Mouse (Mus musculus): ENCODE data around the gene Myadm.

Myadm gene

DNA sequence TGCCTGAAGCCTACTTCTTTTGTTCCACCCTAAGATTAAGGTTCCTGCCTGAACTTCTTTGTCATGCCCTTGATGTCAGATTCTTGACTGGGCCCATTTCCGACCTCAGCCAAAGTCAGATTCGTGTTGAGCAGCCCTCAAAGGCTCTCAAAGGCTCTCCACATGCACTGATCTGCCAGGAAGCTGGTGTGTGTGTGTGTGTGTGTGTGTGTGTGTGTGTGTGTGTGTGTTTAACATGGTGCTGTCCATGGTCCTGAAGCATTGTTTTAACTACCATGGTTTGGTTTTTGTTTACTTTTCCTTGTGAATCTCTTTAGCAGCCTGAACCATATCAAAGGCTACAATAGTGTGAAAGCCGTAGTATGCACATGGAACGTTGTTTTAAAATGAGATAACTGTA lies 39.1 kb downstream of the Myadm start:
- DNase-seq = no peak

DNA sequence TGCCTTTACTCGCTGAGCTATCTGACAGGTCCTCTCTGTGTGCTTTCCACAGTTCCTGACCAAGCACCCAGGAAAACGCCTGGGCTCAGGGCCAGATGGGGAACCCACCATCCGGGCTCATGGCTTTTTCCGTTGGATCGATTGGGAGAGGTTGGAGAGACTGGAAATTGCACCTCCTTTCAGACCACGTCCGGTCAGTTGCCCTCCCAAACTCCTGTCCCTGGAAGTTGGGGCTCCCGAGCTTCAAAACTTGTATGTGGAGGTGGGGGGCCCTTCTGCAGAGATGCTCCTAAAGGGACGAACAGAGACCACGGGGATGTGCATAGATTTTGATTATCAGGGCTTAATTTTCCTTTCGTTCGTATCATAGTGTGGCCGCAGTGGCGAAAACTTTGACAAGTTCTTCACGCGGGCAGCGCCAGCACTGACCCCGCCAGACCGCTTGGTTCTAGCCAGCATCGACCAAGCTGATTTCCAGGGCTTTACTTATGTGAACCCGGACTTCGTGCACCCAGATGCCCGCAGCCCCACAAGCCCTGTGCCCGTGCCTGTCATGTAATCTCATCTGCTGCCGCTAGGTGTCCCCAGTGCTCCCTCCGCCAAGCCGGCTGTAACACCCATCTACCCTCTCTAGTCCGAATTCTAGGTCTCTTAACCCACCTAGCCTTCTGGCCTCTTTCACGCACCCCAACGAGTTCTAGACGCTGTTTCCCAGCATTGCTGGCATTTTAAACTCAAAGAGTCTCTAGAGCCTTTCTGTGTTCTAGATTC lies 41.1 kb downstream of the Myadm start:
- peak; percentile 86 for DNase-seq

DNA sequence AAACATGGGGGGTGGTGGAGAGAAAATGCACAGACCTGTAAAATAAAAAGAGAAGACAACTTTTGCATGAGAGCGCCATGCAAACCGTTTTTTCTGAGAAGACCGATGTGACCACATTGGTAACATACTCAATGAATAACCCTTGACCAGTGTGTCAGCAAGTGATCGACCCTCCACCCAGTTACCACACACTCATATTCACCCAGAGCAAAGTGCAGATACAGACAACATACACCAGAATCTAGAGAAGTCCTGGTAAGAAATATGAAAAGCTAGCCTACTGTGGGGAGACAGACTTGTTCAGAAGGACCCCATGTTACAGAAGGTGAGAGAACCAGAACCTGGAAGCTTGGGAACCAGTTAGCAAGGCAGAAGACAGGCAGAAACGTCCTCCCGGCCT lies 42.3 kb downstream of the Myadm start:
- peak; percentile 59 for DNase-seq

DNA sequence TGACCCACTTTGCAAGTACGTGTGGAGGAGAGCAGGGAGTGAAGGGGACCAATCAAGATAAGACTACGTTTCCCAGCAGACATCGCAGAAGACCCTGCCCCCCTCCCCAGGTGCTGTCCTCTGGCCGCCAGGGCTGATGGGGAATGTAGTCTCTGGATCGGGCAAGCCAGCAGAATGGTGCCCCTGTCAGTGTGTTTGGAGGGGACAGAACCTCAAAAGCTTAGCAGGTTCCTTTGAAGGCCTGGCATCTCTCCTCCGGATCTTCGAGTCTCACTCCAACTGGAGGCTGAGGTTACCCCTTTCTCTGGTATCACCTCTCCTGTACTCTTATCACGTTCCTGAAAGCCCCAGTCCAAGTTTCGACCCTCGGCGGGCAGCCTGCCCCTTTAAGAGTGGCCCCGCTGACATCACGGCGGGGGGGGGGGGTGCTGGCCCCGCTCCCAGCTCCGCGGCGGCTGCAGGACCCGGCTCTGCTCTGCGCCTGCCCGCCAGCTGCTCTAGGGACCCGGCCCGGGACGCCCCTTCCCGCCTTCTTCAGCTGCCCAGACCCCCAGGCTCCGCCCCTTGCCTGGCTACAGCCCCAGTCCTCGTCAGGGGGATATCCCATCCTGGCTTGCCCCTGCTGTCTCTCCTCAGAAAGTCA lies 42.8 kb downstream of the Myadm start:
- peak; percentile 91 for DNase-seq

DNA sequence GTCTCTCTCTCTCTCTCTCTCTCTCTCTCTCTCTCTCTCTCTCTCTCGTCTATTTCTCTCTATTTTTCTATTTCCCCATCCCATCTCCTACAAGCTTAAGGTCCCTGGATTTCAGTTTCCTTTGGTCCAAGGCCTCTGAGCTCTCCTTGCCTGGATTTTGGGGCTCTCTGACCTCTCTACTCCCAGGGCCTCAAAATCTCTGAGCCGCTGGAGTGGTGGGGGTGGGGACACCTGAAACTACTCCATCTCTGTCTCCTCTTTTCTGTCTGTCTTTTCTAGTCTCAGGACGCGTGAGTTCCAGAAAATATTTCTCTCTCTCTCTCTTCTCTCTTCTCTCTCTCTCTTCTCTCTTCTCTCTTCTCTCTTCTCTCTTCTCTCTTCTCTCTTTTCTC lies 43.3 kb downstream of the Myadm start:
- no peak for DNase-seq

DNA sequence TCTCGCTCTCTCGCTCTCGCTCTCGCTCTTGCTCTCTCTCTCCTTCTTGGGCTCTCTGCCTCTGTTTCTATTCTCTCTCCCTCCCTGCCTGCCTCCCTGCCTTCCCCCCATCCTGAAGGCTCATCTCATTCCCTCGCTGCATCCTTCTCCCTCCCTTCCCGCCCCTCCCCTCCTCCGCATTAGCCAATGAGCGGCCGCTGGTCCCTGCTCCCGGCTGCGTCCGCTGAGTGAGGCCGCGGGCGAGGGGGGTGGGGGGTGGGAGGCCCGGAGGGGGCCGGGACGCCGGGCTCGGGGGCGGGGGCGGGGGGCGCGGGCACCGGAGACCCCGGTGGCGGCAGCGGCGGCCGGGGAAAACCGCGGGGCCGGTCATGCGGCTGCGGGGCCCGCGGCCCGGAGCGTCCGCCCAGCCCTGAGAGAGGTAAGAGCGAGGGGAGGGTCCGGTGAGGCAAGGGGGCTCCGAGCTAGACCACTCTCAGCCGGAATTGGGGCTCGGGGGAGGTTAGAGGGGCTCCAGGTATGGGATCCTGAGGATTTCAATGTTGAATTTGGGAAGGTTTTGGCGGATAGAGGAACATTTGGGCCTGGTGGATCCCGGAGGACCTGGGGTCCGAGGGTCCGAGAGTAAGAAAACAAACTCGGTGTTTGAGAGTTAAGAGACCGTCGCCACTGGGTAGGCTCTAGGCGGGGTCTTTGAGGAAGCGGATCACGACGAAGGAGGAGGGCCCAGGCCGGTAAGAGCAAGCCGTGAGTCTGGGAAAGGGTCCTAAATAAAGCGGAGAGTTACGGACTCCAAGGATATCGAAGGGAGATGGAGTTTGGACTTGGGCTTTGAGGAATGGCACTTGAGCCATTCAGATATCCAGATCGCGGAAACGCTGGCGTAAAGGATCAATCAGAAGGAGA lies 44.0 kb downstream of the Myadm start, which contains the start of gene Cacng7:
Cacng7 (plus strand) TSS at position 337 of the 903 bp plus-strand sequence.
- DNase-seq = peak; percentile 80

DNA sequence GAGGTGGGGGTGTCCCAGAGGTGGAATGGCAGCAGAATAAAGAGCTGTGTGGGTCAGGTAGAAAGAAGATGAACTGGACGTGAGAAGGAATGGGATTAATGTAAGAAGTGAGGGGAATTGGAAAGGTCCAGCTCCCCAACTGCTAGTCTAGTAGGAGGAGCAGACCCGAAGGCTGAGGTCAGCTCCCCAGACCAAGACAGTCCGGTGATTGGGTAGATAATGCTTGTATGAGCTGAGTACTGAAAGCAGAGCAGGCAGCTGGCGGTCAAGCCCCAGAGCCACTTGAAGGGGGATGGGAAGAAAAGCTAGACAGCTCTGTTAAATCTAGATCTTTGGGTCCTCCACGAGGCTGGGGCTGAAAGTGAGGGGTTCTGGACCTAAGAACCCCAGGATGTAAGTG lies 44.7 kb downstream of the Myadm start:
- DNase-seq = peak; percentile 62

DNA sequence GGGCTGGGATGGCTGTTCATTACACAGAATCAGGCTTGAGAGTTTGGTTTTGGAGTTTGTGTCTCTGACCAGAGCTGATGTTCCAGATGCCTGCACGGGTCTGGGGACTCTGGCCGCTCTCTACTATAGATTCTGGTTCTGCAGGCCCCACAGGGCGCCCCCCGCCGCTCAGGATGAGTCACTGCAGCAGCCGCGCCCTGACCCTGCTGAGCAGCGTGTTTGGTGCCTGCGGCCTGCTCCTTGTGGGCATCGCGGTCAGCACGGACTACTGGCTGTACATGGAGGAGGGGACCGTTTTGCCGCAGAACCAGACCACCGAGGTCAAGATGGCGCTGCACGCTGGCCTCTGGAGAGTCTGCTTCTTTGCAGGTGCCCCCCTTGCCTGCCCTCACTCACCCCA lies 47.5 kb downstream of the Myadm start:
- peak; percentile 29 for DNase-seq

DNA sequence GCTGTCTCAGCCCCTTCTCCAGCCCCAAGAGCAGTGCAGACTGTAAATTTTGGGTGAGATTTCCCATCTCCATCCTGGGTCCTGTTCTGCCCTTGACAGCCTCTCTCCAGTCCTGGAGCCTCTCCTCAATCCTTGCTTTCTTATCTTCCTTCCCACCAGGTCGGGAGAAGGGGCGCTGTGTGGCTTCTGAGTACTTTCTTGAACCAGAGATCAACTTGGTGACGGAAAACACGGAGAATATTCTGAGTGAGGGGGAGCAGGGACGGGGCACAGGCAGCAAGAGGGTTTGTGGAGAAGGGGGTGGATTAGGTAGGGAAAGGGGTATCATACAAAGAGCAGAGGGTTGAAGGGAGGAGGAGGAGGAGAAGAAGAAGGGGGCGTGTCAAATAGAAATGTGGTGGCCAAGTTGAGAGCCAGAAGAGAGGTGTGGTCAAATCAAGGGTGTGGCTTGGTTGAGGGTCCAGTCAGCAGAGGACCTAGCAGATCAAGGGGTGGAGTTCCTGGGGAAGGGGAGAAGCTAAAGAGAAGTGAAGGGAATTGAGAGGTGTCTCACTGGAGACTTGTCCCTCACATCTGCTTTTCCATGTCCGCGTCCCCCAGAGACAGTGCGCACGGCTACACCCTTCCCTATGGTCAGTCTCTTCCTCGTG lies 49.5 kb downstream of the Myadm start:
- DNase-seq = no peak

DNA sequence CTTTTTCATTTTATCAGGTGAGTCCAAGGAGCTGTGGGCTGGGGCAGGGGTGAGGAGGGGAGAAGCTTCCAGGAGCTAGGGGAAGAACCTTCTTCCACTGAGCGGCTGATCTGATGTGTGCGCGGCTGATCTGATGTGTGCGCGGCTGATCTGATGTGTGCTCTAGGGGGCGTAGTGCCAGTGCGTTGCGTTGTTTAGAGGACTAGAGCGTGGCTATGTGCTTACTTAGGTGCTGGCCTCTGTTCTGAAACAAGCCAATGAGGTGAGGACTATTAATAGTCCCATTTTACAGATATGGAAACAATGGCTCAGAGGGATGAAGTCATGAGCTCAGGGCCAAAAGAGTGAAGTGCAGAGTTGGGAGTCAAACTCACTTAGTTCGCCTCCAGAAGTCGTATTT lies 50.1 kb downstream of the Myadm start:
- DNase-seq = no peak

DNA sequence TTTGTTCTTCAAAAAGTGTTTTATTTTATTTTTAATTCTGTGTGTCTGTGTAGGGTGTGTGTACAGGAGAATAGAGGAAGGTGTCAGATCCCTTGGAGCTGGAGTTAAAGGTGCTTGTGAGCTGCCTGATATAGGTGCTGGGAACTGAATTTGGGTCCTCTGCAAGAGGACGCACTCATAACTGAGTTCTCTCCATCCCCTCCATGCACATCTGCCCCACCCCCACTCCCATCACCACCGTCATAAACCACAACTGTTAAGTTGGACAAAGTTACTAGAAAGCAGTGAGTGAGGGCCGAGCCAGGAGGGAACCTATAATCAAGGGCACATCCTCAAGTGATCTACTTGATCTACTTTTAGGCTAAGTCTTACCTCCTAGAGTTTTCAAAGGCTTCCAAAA lies 55.0 kb downstream of the Myadm start:
- no peak for DNase-seq

DNA sequence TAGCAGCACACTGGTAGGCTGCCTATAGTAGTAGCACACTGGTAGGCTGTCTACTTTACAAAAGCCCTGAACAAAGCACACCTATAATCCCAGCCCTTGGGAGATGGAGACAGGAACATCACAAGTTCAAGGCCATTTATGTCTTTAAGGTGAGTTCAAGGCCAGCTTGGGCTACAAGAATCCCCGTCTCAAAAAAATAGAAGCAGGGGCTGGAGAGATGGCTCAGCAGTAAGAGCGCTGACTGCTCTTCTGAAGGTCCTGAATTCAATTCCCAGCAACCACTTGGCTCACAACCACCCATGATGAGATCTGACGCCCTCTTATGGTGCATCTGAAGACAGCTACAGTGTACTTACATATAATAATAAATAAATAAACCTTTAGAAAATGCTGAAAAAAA lies 56.4 kb downstream of the Myadm start:
- no peak for DNase-seq

DNA sequence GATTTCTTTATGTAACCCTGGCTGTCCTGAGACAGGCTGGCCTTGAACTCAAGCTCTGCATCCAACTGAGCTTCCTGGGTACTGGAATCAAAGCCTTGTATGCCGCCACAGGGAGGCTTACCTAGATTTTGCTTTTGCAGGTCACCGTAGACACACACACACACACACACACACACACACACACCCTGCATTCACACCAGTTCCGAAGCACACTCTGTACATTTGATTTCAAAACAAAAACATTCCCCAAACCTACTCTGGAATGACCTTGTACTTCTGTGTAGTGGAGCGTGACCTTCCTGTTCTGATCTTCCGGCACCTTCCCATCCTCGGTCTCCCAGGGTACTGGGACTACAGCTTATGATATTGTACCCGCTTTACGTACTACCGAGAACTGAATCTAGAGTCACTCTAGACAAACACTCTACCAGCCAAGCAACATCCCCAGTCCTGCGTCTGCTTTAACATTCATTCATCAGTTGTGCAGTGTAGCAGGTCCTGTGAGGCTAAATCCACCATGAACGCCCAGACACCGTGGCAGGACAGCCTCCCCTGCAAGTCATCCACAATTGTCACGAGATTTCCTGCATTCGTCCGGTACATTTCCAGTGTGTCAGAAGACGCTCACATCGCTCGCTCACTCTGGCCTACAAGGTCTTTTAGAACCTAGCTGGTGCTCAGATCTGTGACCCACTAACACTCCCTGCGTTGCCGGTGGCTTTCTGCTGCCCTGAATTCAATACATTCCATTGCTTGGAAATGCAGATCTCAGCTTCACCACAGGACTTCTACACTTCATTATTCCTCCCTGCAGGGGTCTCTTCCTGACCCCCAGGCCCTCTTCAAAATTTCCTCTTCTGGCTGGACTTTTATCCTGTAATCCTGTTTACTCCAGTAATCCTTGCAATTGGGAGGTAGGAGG lies 58.7 kb downstream of the Myadm start:
- DNase-seq = no peak

DNA sequence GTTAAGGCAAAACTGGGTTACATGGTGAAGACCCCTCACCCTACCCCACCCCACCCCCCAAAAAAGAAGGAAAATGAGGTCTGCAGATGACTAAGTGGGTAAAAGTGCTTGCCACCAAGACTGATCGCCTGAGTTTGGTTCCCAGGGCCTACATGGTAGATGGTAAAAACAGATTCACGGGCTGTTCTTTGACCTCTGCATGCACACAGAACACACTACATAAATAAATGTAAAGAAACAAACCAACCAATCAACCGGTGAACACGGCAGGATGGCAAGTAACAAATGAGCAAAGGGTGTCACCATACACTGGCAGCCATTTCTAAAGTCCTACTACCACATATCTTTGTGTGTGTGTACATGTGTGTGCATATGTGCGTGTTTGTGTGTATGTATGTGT lies 59.4 kb downstream of the Myadm start:
- DNase-seq = no peak

DNA sequence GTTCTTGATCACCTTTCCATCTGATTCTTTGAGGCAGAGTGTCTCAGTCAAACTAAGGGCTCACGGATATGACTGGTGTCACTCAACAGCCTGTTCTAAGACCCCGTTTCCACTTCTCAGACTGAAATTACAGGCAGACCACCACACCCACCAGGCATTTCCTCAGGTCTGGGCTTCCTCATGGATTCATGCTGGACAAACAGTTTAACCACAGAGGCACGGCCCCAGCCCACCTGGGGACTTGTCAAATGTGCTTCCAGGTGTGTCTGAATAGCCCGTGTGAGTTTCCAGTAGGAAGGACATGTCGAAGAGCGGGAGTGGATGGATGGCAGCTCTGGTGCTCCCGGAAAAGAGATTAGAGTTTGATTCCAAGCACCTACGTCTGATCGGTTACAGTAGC lies 60.9 kb downstream of the Myadm start:
- DNase-seq = no peak
